Mouse (Mus musculus) thymus, postnatal 25 days (tissue): ENCODE data around the gene Mras.

Experiments used
- DNase-seq: peaks from one replicate; pipeline ENCODE4 v3.0.0; 2022

The Mras gene

DNA sequence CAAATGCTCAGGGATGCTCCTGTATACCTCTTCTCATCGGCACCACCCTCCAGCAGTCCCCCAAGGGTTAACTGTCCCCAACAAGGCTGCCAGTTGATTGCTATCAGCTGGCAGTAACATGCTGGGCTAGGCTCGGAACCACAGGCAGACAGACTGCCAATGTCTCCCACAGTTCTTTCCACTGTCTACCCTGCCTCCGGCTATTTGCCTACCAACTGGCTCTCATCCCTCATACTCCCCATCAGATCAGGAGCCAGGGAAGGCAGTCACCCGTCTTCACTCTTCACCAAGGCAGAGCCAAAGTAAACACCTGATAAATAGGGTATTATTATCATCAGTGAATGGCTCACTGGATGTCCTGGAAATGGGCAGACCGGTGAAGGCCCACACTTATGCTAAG is 82.4 kb downstream of the Mras start:
- DNase-seq: no peak

DNA sequence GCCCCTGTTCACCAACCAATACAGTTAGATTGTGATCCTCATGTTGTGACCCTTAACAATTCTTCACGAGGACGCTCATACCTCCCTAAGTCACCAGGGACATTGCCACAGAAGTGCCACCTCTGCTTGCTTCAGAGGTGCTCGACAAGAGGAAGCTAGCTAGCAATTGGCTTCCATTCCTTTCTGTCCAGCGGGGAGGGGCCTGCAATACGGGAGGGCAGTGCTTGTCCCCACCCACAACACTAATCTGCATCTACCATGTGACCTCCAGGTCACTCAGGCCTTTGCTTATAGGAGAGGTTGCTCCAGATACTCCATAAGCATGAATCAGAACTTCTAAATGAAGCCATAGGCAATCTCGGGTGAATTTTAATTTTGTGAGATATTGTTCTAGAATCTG is 83.8 kb downstream of the Mras start:
- no peak for DNase-seq

- DNase-seq: no peak
Measured at GRCm38 (mm10) chr9:99352964-99353363, 84.2 kb downstream of the Mras start.

GRCm38 (mm10) chr9:99345351-99345792 is 91.8 kb downstream of the Mras start:
- DNase-seq: no peak

GRCm38 (mm10) chr9:99341600-99341999 is 95.6 kb downstream of the Mras start:
- no peak for DNase-seq

- DNase-seq: no peak
Measured at GRCm38 (mm10) chr9:99340126-99340525, 97.1 kb downstream of the Mras start.

- DNase-seq: no peak
Measured at GRCm38 (mm10) chr9:99339182-99339581, 98.0 kb downstream of the Mras start.

DNA sequence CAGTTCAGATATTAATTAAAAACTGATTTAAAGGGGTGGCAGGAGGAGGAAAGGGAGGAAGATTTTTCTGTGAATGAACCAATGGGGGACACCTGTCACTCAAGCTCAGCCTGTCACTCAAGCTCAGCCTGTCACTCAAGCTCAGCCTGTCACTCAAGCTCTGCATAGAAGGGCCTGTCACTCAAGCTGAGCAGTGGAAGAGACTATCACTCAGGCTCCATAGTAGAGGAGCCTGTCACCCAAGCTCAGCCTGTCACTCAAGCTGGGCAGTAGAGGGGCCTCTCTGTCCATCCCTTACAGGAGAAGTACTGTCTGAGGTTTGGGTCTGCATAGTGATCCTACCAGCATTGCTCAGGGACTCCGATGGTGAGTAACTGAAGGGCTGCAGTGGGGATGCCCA is 98.9 kb downstream of the Mras start:
- no peak for DNase-seq

- DNase-seq: no peak
Measured at GRCm38 (mm10) chr9:99336538-99336937, 100.6 kb downstream of the Mras start.
